Mouse (Mus musculus) cortical plate, adult 2 months (tissue): ENCODE measurements around the gene Lnpk. TPM values are rescaled to one million over a fixed set of nuclear protein-coding genes. Genes with fewer than 3 reads are reported as not detected.

Source experiments
- H3K27ac ChIP-seq: fragments of 200-500 bp; 2 replicates; pipeline ENCODE4 v1.5.1; 2012; ENCODE audit warnings: low read length, control low read depth, inconsistent platforms; ENCODE audit not compliant: insufficient read depth
- H3K4me1 ChIP-seq: fragments of 200-500 bp; 2 replicates; pipeline ENCODE4 v1.6.1; 2011; ENCODE audit warnings: low read length; ENCODE audit not compliant: control insufficient read depth, insufficient read depth
- H3K4me3 ChIP-seq: fragments of 200-500 bp; 2 replicates; pipeline ENCODE4 v1.5.1; 2011; ENCODE audit warnings: mild to moderate bottlenecking, low read length, control low read depth; ENCODE audit not compliant: insufficient read depth
- CTCF ChIP-seq: fragments of 200-500 bp; IDR thresholded peaks from 2 replicates; pipeline ENCODE4 v1.5.1; 2011; ENCODE audit warnings: mild to moderate bottlenecking, control low read depth, low read length; ENCODE audit not compliant: insufficient read depth; ENCODE audit errors: extremely low read depth
- POLR2A ChIP-seq: fragments of 200-500 bp; IDR thresholded peaks from 2 replicates; pipeline ENCODE4 v1.6.1; 2011; ENCODE audit warnings: mild to moderate bottlenecking, low read length, control low read depth; ENCODE audit not compliant: insufficient read depth; ENCODE audit errors: extremely low read depth
- polyA plus RNA-seq: library from polyadenylated mRNA; depleted of rRNA; stranded (reverse); fragments of >200 nt; gene quantifications from 2 replicates; pipeline ENCODE4 v1.2.3, GENCODE M21; 2012

Gene Lnpk
- polyA plus RNA-seq, 1 experiment: 32.3 TPM

DNA sequence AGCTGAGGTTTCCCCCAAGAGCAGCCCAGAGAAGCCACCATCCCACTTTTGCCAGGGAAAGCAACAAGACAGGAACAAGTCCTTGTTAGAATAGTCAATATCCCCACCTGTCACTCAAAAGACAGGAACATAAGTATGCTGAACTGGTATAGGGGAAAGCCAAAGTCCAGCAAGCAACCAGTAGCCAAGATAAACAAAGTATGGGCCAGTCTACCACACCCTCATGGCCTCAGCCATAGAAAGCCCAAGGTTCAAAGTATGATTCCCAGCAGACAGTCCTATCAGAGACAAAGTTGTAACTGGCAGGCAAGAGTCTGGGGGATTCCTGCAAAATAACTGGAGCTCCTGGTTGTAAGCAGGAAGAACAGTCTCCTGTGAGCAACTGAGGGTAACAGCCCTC is 16.9 kb upstream of the Lnpk start:
- Histone ChIP-seq H3K4me1 (no peaks in the 10 kb centered on the region), H3K27ac (no peak overlapping the region), H3K4me3 (no peak overlapping the region)
- TF ChIP-seq POLR2A (no peak), CTCF (no peak)

DNA sequence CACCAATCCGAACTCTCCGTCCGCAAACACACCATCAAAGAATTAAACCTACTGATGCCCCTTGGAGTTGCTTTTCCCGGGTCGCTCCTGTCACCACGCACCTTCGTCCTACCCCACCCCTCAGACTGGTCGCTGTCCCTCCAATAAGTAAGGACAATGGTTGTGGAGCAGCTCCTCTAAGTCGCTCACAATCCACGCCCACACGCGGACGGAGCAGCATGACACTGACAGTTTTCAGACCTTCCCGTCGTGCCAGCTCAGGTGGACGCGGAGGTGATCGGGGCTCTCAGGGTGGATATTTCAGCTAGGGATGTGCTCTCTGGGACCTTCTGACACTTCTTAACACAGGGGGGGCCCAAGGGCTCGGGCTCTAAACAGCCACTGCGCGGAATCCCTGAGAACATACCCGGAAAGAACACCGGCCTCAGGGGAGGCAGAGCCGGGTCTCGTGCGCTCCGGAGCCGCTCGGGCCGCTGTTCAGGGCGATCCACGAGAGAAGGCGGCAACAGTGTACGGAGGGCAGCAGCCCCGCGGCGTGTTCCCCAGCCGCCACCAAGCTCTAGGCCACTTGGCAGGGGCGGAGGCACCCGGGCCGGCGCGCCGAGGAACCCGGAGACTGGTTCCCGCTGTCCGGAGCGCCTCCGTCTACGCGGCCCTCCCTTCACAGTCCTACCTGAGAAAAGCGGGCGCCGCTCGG is 941 bp downstream of the Lnpk start:
- H3K4me3 ChIP-seq: peak overlapping the region; percentile 74
- peaks cover 3% of the 10 kb centered on the region; the same call in 1 of the 2 replicates for H3K4me1 ChIP-seq
- H3K27ac ChIP-seq: no peak overlapping the region
- TF ChIP-seq POLR2A (no peak), CTCF (no peak)

DNA sequence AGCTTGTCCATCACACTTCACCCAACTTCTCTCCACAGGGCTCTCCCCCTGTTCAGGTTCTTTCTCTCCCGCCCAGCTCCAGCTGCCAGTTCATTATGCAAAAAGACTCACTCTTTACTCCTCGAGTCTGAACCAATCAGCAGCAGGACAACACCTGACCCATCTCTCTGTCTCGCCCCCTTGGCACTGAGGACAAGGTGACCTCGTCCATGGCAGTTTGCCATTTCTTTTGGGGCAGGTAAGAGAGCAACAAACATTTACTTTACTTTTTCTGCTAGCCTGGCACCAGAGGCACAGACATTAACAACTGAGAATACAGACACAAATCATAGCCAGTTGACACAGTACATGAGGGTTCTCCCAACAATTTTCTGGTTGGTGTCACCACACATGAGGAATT is 8.8 kb downstream of the Lnpk start:
- Histone ChIP-seq H3K4me1 (no peaks in the 10 kb centered on the region), H3K27ac (no peak overlapping the region), H3K4me3 (no peak overlapping the region)
- TF ChIP-seq POLR2A (no peak), CTCF (no peak)

DNA sequence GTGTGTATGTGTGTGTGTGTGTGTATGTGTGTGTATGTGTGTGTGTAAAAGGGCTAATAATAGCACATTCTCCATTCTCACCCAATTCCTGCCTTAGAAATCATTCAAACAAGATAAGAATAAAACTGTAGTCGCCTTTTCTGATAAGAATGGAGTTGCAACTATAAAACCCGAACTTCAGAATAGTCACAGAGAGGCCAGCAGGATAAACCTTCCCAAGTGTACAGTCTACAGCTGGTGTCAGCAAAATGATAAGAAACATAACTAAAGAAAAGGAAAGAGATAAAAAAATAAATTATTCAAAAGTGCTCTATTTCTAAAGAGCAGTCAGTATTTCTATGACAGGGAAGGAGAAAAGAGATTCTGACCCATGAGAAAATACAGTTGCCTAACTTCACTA is 19.4 kb downstream of the Lnpk start:
- Histone ChIP-seq H3K4me1 (peaks cover 2% of the 10 kb centered on the region; the same call in 1 of the 2 replicates), H3K27ac (no peak overlapping the region), H3K4me3 (no peak overlapping the region)
- TF ChIP-seq CTCF: no peak
- no peak for TF ChIP-seq POLR2A

DNA sequence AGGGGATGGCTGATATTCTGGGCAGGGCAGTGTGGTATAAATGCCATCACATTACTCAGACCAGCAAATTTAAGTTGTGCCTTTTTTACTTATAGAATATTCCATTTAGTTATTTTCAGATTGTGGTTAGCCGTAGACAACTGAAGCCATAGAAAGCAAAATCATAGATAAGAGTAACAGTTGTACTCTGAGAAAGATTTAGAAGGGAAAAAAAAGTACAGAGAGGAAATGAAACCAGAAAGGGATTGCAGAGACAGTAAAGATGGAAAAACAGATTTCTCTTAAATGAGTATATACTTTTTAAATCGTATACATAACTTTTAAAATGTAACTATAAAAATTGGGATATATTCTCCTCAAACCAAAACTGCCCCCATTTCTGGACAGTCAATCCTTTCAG is 20.1 kb downstream of the Lnpk start:
- Histone ChIP-seq H3K4me1 (peaks cover 2% of the 10 kb centered on the region; the same call in 1 of the 2 replicates), H3K27ac (no peak overlapping the region), H3K4me3 (no peak overlapping the region)
- no peak for TF ChIP-seq CTCF
- TF ChIP-seq POLR2A: no peak

DNA sequence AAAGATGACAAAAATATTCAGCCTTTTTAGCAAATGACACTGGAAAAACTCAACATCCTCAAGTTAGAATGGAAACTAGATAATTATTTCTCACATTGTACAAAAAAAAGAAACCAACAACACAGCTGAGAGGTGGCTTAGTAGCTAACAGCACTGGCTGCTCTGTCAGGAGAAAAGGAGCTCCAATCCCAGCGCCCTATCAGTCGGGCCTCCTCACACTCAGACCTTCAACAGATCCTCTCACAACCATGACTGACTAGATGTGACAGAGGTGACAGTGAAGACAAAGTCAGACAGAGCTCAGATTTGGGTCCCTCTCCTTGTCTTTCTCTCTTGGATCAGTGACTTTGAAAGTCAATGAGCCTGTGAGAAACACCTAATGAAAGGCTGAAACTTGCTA is 21.8 kb downstream of the Lnpk start:
- no peak overlapping the region for H3K4me3 ChIP-seq
- H3K4me1 ChIP-seq: peaks cover 2% of the 10 kb centered on the region; the same call in 1 of the 2 replicates
- no peak overlapping the region for H3K27ac ChIP-seq
- TF ChIP-seq POLR2A (no peak), CTCF (no peak)

DNA sequence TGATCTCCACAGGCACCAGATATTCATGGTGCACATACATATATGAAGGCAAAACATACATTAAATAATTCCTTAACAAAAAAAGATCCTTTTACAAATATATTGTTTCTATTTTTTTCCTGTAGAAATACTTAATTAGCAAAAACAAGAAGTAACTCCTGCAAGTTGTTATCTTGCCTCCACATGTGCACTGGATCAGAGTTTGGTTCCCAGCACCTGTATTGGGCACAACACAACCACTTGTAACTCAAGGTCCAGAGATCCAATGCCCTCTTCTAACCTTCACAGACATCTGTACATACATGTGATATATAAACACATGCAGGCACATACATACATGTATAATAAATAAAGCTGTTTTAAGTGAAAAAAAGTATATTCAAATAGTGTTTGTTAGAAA is 27.3 kb downstream of the Lnpk start:
- Histone ChIP-seq H3K4me1 (no peaks in the 10 kb centered on the region), H3K4me3 (no peak overlapping the region), H3K27ac (no peak overlapping the region)
- TF ChIP-seq POLR2A (no peak), CTCF (no peak)

DNA sequence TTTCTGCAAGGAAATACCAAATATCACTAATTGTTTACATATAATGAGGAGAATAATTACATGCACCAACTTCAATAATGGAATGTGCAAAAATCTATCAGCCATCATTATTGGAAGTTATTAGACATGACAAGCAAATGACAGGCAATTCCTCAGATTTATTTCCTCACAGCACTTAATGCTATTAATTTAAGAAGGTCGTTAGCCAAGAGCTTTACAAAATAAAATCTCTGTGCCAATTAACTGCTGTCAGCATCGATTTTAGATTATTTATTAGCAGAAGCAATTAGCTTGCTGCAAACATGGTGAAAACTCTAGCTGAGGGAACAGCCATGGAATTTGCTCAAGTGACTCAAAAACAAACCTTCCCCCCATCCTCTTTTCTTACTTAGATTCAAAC is 30.9 kb downstream of the Lnpk start:
- TF ChIP-seq POLR2A: no peak
- no peak for TF ChIP-seq CTCF
- no peak overlapping the region for H3K27ac ChIP-seq

DNA sequence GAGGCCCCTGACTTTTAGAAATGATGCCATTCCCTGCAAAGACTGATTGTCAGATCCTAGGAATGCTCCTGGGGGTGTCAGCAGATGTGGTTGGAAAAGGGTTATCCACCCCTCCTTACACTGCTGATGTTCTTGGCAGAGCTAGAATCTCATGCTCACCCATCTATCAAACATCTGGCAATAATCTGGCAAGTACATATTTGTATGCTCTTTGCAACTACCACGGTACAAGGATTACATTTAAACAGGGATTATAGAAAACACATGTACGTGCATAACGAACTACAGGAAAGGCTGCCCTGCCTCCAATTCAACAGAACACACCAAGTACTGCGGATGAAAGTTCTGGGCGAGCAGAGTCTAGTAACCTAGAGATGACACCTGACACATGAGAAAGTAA is 70.9 kb downstream of the Lnpk start:
- TF ChIP-seq POLR2A (no peak), CTCF (no peak)

More for the DNA sequence above, 30.9 kb downstream of the Lnpk start:
- Histone ChIP-seq H3K4me3 (no peak overlapping the region), H3K4me1 (no peaks in the 10 kb centered on the region)

DNA sequence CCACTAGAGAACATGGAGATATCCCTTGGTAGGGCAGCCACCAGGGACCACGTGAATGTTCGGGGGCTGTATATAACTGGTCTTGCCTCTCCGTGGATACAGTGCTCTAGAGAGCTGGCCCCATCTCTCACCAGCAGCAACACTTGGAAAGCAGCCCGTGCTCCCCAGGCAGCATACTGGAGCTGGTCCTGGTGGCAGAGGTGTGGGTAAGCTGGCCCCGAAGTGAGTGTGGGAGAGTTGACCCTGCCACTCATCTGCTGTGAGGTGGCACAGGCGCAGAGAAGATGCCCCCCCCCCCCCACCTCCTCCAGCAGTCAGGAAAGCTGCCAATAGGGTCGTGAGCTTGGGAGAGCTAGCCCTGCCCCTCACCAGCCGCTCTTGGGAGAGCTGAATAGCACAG is 72.8 kb downstream of the Lnpk start:
- no peaks in the 10 kb centered on the region for H3K4me1 ChIP-seq
- TF ChIP-seq CTCF (no peak), POLR2A (no peak)
- no peak overlapping the region for H3K4me3 ChIP-seq
- no peak overlapping the region for H3K27ac ChIP-seq

More for the DNA sequence above, 70.9 kb downstream of the Lnpk start:
- Histone ChIP-seq H3K4me3 (no peak overlapping the region), H3K4me1 (no peaks in the 10 kb centered on the region), H3K27ac (no peak overlapping the region)
